ENCODE assay signal across 10 mouse cellular contexts in genomic region chr2:64915448-64915847, GRCm38 (mm10).
DNase-seq lines count a peak whose midpoint lies in the region; ATAC-seq lines count a peak whose summit lies in the region.
"Had no signal": no experiment of that assay in that cellular context is flagged by ENCODE, and none has a peak within 500 bp of the region (broad histone marks: within the 10 kb centered on the region; RNA-seq: fewer than 3 reads in every experiment).

No protein-coding gene starts in this region.

- peak; percentile 92 for ATAC-seq in forebrain, embryonic 13.5 days

- no peak overlapping the region for H3K4me2 ChIP-seq in forebrain, embryonic 13.5 days
- H3K4me2 ChIP-seq: embryonic facial prominence, embryonic 12.5 days; limb, embryonic 13.5 days had no signal

- H3K9ac ChIP-seq in forebrain, embryonic 13.5 days, result no peak overlapping the region
- H3K9ac ChIP-seq: embryonic facial prominence, embryonic 12.5 days; limb, embryonic 13.5 days had no signal

- H3K4me3 ChIP-seq in forebrain, embryonic 13.5 days, result no peak overlapping the region
- H3K4me3 ChIP-seq: embryonic facial prominence, embryonic 12.5 days; limb, embryonic 13.5 days had no signal

- H3K36me3 ChIP-seq in forebrain, embryonic 13.5 days (ENCODE audit: poor library complexity, severe bottlenecking), result no peaks in the 10 kb centered on the region
- H3K36me3 ChIP-seq: embryonic facial prominence, embryonic 12.5 days; limb, embryonic 13.5 days had no signal

- no peaks in the 10 kb centered on the region for H3K9me3 ChIP-seq in forebrain, embryonic 13.5 days (replicated peaks)
- H3K9me3 ChIP-seq: embryonic facial prominence, embryonic 12.5 days; limb, embryonic 13.5 days had no signal

- intact Hi-C loops in heart, postnatal 25 days (cut with DNase I), result no loop called here

- no peak overlapping the region for H3K27ac ChIP-seq in forebrain, embryonic 13.5 days
- H3K27ac ChIP-seq: embryonic facial prominence, embryonic 12.5 days; limb, embryonic 13.5 days had no signal

- H3K4me1 ChIP-seq in forebrain, embryonic 13.5 days, result 0 out of 2 replicates have a peak, but pooled peaks cover 3% of the 10 kb centered on the region
- H3K4me1 ChIP-seq: embryonic facial prominence, embryonic 12.5 days had no signal

- no peaks in the 10 kb centered on the region for H3K27me3 ChIP-seq in forebrain, embryonic 13.5 days
- H3K27me3 ChIP-seq: embryonic facial prominence, embryonic 12.5 days; limb, embryonic 13.5 days had no signal

- WGBS in forebrain, embryonic 13.5 days, result 31% methylated on average over 6 of the region's 6 CpGs

- DNase-seq in cerebellum, adult 18-20 months, result peak; percentile 2 to 7
- no peak for DNase-seq in cerebellum, postnatal 36 days
- DNase-seq in ES-CJ7 (ENCODE audit: low read depth, low spot score), result peak; percentile 10
- peak; percentile 3 to 12 for DNase-seq in left cerebral cortex, adult 18-20 months (ENCODE audit: low spot score in 2 of 2)
- no peak for DNase-seq in thymus, postnatal 25 days
- DNase-seq in c-Kit-positive CD71-positive TER-119-positive erythroid progenitor cells, embryonic 14.5 days (ENCODE audit: low spot score), result no peak
- DNase-seq in heart, postnatal 25 days (ENCODE audit: low spot score), result no peak

Comparison
In these comparisons a context has a peak if more than half of its experiments do, and no peak if none do; other contexts are left out.
1. DNase-seq: peak in cerebellum, adult 18-20 months (2 of 2), ES-CJ7 (single experiment) and left cerebral cortex, adult 18-20 months (2 of 2); none in cerebellum, postnatal 36 days (0 of 2), thymus, postnatal 25 days (single experiment), c-Kit-positive CD71-positive TER-119-positive erythroid progenitor cells, embryonic 14.5 days (single experiment) and heart, postnatal 25 days (single experiment).